Comparison of ENCODE assay signal across 21 mouse cellular contexts in genomic region chr6:143768115-143768514, GRCm38 (mm10).
DNase-seq lines count a peak whose midpoint lies in the region; ATAC-seq and TF ChIP-seq lines count a peak whose summit lies in the region.
"Had no signal": no experiment of that assay in that cellular context is flagged by ENCODE, and none has a peak within 500 bp of the region (broad histone marks: within the 10 kb centered on the region; RNA-seq: fewer than 3 reads in every experiment).

No protein-coding gene starts in this region.

- no peak overlapping the region for H3K9ac ChIP-seq in heart, embryonic 12.5 days
- no peak overlapping the region for H3K9ac ChIP-seq in liver, adult 2 months (ENCODE audit: low read depth, low read length)
- no peak overlapping the region for H3K9ac ChIP-seq in liver, embryonic 11.5 days (ENCODE audit: low read depth, low read length)

- H3K79me2 ChIP-seq in liver, adult 2 months (ENCODE audit: control insufficient read depth, insufficient read depth, low read length), result no peaks in the 10 kb centered on the region

- POLR2A ChIA-PET in Patski (lab: Charles Lee), result no interaction called here

- TF ChIP-seq POLR2A in liver, adult 2 months (IDR thresholded peaks at IDR 0.05; ENCODE audit: extremely low read depth, insufficient read depth, low read length), result no peak

- no peaks in the 10 kb centered on the region for H3K27me3 ChIP-seq in heart, embryonic 12.5 days (replicated peaks)
- no peaks in the 10 kb centered on the region for H3K27me3 ChIP-seq in liver, adult 2 months (ENCODE audit: control insufficient read depth, insufficient read depth, low read length)
- no peaks in the 10 kb centered on the region for H3K27me3 ChIP-seq in liver, embryonic 11.5 days (replicated peaks; ENCODE audit: control insufficient read depth, insufficient read depth, low read length)
- no peaks in the 10 kb centered on the region for H3K27me3 ChIP-seq in Patski
- H3K27me3 ChIP-seq: CH12.LX had no signal

- H3K4me2 ChIP-seq in heart, embryonic 12.5 days, result no peak overlapping the region
- no peak overlapping the region for H3K4me2 ChIP-seq in liver, embryonic 11.5 days

- H3K27ac ChIP-seq in heart, embryonic 12.5 days (ENCODE audit: poor library complexity, severe bottlenecking), result no peak overlapping the region
- no peak overlapping the region for H3K27ac ChIP-seq in liver, adult 2 months (replicated peaks; ENCODE audit: insufficient read depth, low read depth, low read length)
- H3K27ac ChIP-seq in liver, embryonic 11.5 days (ENCODE audit: low read depth, low read length), result no peak overlapping the region

- CTCF ChIA-PET in Patski (lab: Charles Lee), result no interaction called here

- H3K4me3 ChIP-seq in heart, embryonic 12.5 days, result no peak overlapping the region
- no peak overlapping the region for H3K4me3 ChIP-seq in liver, adult 2 months (ENCODE audit: insufficient read depth, low read depth, low read length)
- no peak overlapping the region for H3K4me3 ChIP-seq in liver, embryonic 11.5 days (ENCODE audit: low read depth, low read length)

- no peaks in the 10 kb centered on the region; the same call in 1 of the 2 replicates for H3K9me3 ChIP-seq in heart, embryonic 12.5 days (replicated peaks)
- no peaks in the 10 kb centered on the region for H3K9me3 ChIP-seq in liver, embryonic 11.5 days (ENCODE audit: control insufficient read depth, low read length)

- in situ Hi-C loops in Patski (cut with MboI; ENCODE audit: low pct_unique_long_range_greater_than_20kb), result no loop called here

- 73% methylated on average over 2 of the region's 2 CpGs for WGBS in heart, embryonic 12.5 days
- WGBS in liver, adult 2 months, result 48% methylated on average over 2 of the region's 2 CpGs
- whole genome bisulfite sequencing in liver, embryonic 11.5 days, result 81% methylated on average over 2 of the region's 2 CpGs

- no peaks in the 10 kb centered on the region for H3K36me3 ChIP-seq in heart, embryonic 12.5 days
- H3K36me3 ChIP-seq in liver, adult 2 months (ENCODE audit: control insufficient read depth, insufficient read depth, low read length), result no peaks in the 10 kb centered on the region
- H3K36me3 ChIP-seq in liver, embryonic 11.5 days (ENCODE audit: control insufficient read depth, insufficient read depth, low read length), result no peaks in the 10 kb centered on the region
- H3K36me3 ChIP-seq: G1E had no signal

- DNase-seq in heart, adult 11 months, result peak; percentile 22
- peak; percentile 70 for DNase-seq in liver, adult 2 months (ENCODE audit: extremely low read depth, low read depth, low spot score)
- DNase-seq in liver, embryonic 11.5 days (ENCODE audit: low spot score), result no peak
- no peak for DNase-seq in Patski (ENCODE audit: low read depth, low spot score)
- DNase-seq in cerebellum, adult 11 months, result no peak
- DNase-seq: adrenal gland, adult 2 months; adrenal gland, adult 8-10 months; adrenal gland, postnatal 10 days; adrenal gland, postnatal 14 days; adrenal gland, postnatal 25 days; adrenal gland, postnatal 36 days; B cell, adult 2 months; cerebellum, adult 11-12 months; cerebellum, adult 18-20 months; cerebellum, adult 2 months; cerebellum, adult 8-10 months had no signal

- TF ChIP-seq CTCF in liver, adult 2 months (IDR thresholded peaks at IDR 0.05; ENCODE audit: low read depth, low read length), result no peak
- TF ChIP-seq CTCF in Patski (IDR thresholded peaks at IDR 0.05), result no peak

- H3K4me1 ChIP-seq in heart, embryonic 12.5 days (replicated peaks), result no peaks in the 10 kb centered on the region
- peaks cover 3% of the 10 kb centered on the region; the same call in 1 of the 2 replicates for H3K4me1 ChIP-seq in liver, adult 2 months (ENCODE audit: control insufficient read depth, insufficient read depth, low read length)
- H3K4me1 ChIP-seq in liver, embryonic 11.5 days (replicated peaks; ENCODE audit: control insufficient read depth, insufficient read depth, low read length), result no peaks in the 10 kb centered on the region

- no peak for ATAC-seq in heart, embryonic 12.5 days (ENCODE audit: insufficient number of reproducible peaks, low FRiP score)
- no peak for ATAC-seq in liver, embryonic 11.5 days (replicated peaks; ENCODE audit: low FRiP score)
- ATAC-seq in Patski, result peak; percentile 77
- ATAC-seq: activated CD4-positive, CD25-positive, alpha-beta regulatory T cell, adult 4 months; CD4-positive, CD25-positive, alpha-beta regulatory T cell, adult 4 months had no signal

Comparison
In these comparisons a context has a peak if more than half of its experiments do, and no peak if none do; other contexts are left out.
1. DNase-seq: peak in heart, adult 11 months (single experiment) and liver, adult 2 months (single experiment); none in liver, embryonic 11.5 days (single experiment), Patski (single experiment) and cerebellum, adult 11 months (single experiment).